Mouse (Mus musculus): ENCODE results near the gene Shc4. TPM values are rescaled to one million over a fixed set of nuclear protein-coding genes. Genes with fewer than 3 reads are reported as not detected.

The Shc4 gene
- total RNA-seq, 1 experiment, result 1.1 TPM

DNA sequence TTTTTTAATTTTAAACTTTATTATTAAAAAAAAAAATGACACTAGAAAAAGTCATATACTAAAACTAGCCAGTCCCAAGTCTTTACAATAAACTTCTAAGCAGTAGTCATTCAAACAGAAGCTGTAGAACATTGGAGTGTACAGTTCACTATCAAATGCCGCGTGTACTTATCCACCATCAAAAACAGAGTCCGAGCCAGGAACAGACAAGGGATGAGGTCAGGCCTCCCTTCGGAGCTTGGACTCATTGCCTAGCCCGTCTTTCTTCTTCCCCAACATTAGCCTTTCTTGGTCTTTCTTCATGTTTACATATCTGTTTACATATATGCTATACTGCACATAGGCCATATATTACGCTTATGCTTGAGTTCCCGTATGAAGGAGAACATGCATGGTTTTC is 108.5 kb downstream of the Shc4 start:
- Histone ChIP-seq H3K9me3 (ENCODE audit: control insufficient read depth, insufficient read depth, low read depth, low read length) (no peaks in the 10 kb centered on the region), H3K27ac (ENCODE audit: insufficient read depth, low read depth, low read length, poor library complexity, severe bottlenecking) (no peak overlapping the region), H3K4me3 (ENCODE audit: insufficient read depth in 1 of 2, low read depth in 1 of 2, low read length in 2 of 2, poor library complexity in 1 of 2, severe bottlenecking in 1 of 2) (no peak overlapping the region), H3K4me1 (ENCODE audit: control insufficient read depth in 2 of 2, insufficient read depth in 2 of 2, low read length in 2 of 2, poor library complexity in 1 of 2) (no peaks in the 10 kb centered on the region), H3K36me3 (ENCODE audit: control insufficient read depth, insufficient read depth, low read length, poor library complexity, severe bottlenecking) (peaks cover 51% of the 10 kb centered on the region), H3K9ac (ENCODE audit: insufficient read depth, low read depth, low read length, poor library complexity, severe bottlenecking) (no peak overlapping the region)
- no peak for DNase-seq (ENCODE audit: low read depth, low spot score)
- TF ChIP-seq MAFK (IDR thresholded peaks at IDR 0.05; ENCODE audit: insufficient read depth, low read depth, low read length), result no peak
- no peak for TF ChIP-seq ZC3H11A (IDR thresholded peaks at IDR 0.05; ENCODE audit: borderline replicate concordance, low read depth, low read length)
- no peak for TF ChIP-seq HCFC1 (IDR thresholded peaks at IDR 0.05; ENCODE audit: borderline replicate concordance, insufficient read depth, low read length)
- no peak for TF ChIP-seq CHD2 (IDR thresholded peaks at IDR 0.05; ENCODE audit: low read depth, low read length)
- TF ChIP-seq ZNF384 (IDR thresholded peaks at IDR 0.05; ENCODE audit: low read depth, low read length), result no peak
- in situ Hi-C loops (cut with MboI; ENCODE audit: low sequenced_read_pairs in 2 of 2, unreplicated experiment in 2 of 2), result no loop called here

DNA sequence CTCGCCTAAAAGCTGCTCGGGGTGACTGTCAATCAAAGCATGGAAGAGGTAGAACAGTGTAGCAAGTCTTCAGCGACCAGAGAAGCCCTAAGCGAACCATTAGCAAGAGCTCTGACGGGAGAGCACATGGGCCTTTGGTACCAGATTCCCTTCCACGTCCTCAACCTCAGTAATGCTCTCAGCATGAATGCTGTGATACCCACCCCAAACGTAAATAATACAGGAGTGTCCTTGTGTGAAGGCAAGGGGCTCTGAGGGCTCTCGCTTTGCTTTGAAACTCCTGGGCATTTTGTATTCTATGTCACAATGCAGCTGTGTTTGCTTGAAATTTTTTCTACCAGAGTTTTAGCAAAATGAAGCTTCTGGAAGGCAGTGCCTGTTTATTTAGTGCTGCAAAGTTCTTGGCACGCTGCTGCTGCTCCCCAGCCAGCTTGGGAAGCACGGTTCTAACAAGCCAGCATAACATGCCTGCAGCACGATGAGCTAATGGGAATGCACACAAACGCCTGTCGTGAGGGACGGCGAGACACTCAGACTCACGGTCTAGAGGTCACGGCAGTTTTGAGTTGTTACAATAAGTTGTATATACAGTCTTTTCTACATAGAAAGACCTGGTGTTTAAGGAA is 117.6 kb downstream of the Shc4 start:
- TF ChIP-seq ZNF384 (IDR thresholded peaks at IDR 0.05; ENCODE audit: low read depth, low read length) (no peak), HCFC1 (IDR thresholded peaks at IDR 0.05; ENCODE audit: borderline replicate concordance, insufficient read depth, low read length) (no peak), ZC3H11A (IDR thresholded peaks at IDR 0.05; ENCODE audit: borderline replicate concordance, low read depth, low read length) (no peak)
- Histone ChIP-seq H3K27ac (ENCODE audit: insufficient read depth, low read depth, low read length, poor library complexity, severe bottlenecking) (no peak overlapping the region), H3K9ac (ENCODE audit: insufficient read depth, low read depth, low read length, poor library complexity, severe bottlenecking) (no peak overlapping the region), H3K4me1 (ENCODE audit: control insufficient read depth in 2 of 2, insufficient read depth in 2 of 2, low read length in 2 of 2, poor library complexity in 1 of 2) (no peaks in the 10 kb centered on the region), H3K36me3 (ENCODE audit: control insufficient read depth, insufficient read depth, low read length, poor library complexity, severe bottlenecking) (peaks cover 36% of the 10 kb centered on the region), H3K4me3 (ENCODE audit: insufficient read depth in 1 of 2, low read depth in 1 of 2, low read length in 2 of 2, poor library complexity in 1 of 2, severe bottlenecking in 1 of 2) (no peak overlapping the region), H3K9me3 (ENCODE audit: control insufficient read depth, insufficient read depth, low read depth, low read length) (no peaks in the 10 kb centered on the region)
- DNase-seq (ENCODE audit: low read depth, low spot score), result no peak
- in situ Hi-C loops (cut with MboI; ENCODE audit: low sequenced_read_pairs in 2 of 2, unreplicated experiment in 2 of 2), result no loop called here

DNA sequence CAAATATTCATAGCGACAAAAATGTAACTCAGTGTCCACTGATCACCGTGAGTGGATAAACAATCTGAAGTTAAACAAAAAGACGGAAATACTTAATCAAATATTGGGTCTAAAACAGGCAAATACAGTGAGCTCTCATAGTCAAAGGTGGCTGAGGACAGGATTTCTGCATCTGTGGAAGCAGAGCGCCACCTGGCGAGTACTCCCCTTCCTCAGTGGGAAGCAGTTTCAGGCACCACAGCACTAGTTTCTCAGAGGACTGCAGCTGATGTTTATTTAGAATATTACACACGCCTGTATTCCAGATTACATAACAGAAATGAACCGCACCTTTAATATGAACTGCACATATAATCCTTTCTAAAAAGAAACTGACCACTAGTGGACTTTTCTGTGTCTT is 119.3 kb downstream of the Shc4 start:
- in situ Hi-C loops (cut with MboI; ENCODE audit: low sequenced_read_pairs in 2 of 2, unreplicated experiment in 2 of 2), result no loop called here
- Histone ChIP-seq H3K4me3 (ENCODE audit: insufficient read depth in 1 of 2, low read depth in 1 of 2, low read length in 2 of 2, poor library complexity in 1 of 2, severe bottlenecking in 1 of 2) (no peak overlapping the region), H3K9me3 (ENCODE audit: control insufficient read depth, insufficient read depth, low read depth, low read length) (no peaks in the 10 kb centered on the region), H3K36me3 (ENCODE audit: control insufficient read depth, insufficient read depth, low read length, poor library complexity, severe bottlenecking) (peaks cover 34% of the 10 kb centered on the region), H3K4me1 (ENCODE audit: control insufficient read depth in 2 of 2, insufficient read depth in 2 of 2, low read length in 2 of 2, poor library complexity in 1 of 2) (no peaks in the 10 kb centered on the region), H3K9ac (ENCODE audit: insufficient read depth, low read depth, low read length, poor library complexity, severe bottlenecking) (no peak overlapping the region), H3K27ac (ENCODE audit: insufficient read depth, low read depth, low read length, poor library complexity, severe bottlenecking) (no peak overlapping the region)
- DNase-seq (ENCODE audit: low read depth, low spot score), result peak; percentile 21
- TF ChIP-seq MAFK (IDR thresholded peaks at IDR 0.05; ENCODE audit: insufficient read depth, low read depth, low read length) (no peak), HCFC1 (IDR thresholded peaks at IDR 0.05; ENCODE audit: borderline replicate concordance, insufficient read depth, low read length) (no peak), ZC3H11A (IDR thresholded peaks at IDR 0.05; ENCODE audit: borderline replicate concordance, low read depth, low read length) (no peak; the same call in 1 of the 2 replicates), CHD2 (IDR thresholded peaks at IDR 0.05; ENCODE audit: low read depth, low read length) (no peak), ZNF384 (IDR thresholded peaks at IDR 0.05; ENCODE audit: low read depth, low read length) (no peak)

DNA sequence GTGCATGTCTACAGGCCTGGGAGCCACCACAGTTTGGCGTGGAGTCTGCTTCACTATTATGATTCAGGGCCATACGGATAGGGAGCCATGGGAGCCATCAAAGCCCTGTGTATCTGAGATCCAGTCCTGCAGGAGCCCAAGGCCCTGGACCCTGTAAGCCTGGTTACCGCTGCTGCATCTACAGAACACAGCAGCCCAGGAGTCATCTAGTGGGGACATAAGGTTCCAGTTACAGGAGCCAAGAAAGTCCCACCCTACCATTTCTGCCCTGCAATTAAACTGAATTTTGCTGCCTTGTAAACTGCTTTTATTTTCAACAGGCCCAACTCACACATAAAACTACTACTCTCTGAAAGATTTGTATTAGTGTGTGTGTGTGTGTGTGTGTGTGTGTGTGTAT is 121.0 kb downstream of the Shc4 start:
- no peak overlapping the region for H3K4me3 ChIP-seq (ENCODE audit: insufficient read depth in 1 of 2, low read depth in 1 of 2, low read length in 2 of 2, poor library complexity in 1 of 2, severe bottlenecking in 1 of 2)
- no peaks in the 10 kb centered on the region for H3K4me1 ChIP-seq (ENCODE audit: control insufficient read depth in 2 of 2, insufficient read depth in 2 of 2, low read length in 2 of 2, poor library complexity in 1 of 2)
- no peak overlapping the region for H3K27ac ChIP-seq (ENCODE audit: insufficient read depth, low read depth, low read length, poor library complexity, severe bottlenecking)
- no peak overlapping the region for H3K9ac ChIP-seq (ENCODE audit: insufficient read depth, low read depth, low read length, poor library complexity, severe bottlenecking)
- H3K9me3 ChIP-seq (ENCODE audit: control insufficient read depth, insufficient read depth, low read depth, low read length), result no peaks in the 10 kb centered on the region
- H3K36me3 ChIP-seq (ENCODE audit: control insufficient read depth, insufficient read depth, low read length, poor library complexity, severe bottlenecking), result peaks cover 31% of the 10 kb centered on the region
- TF ChIP-seq HCFC1 (IDR thresholded peaks at IDR 0.05; ENCODE audit: borderline replicate concordance, insufficient read depth, low read length), result no peak
- no peak for TF ChIP-seq MAFK (IDR thresholded peaks at IDR 0.05; ENCODE audit: insufficient read depth, low read depth, low read length)
- TF ChIP-seq ZC3H11A (IDR thresholded peaks at IDR 0.05; ENCODE audit: borderline replicate concordance, low read depth, low read length), result no peak
- no peak for TF ChIP-seq CHD2 (IDR thresholded peaks at IDR 0.05; ENCODE audit: low read depth, low read length)
- no peak for TF ChIP-seq ZNF384 (IDR thresholded peaks at IDR 0.05; ENCODE audit: low read depth, low read length)
- in situ Hi-C loops (cut with MboI; ENCODE audit: low sequenced_read_pairs in 2 of 2, unreplicated experiment in 2 of 2), result no loop called here
- DNase-seq (ENCODE audit: low read depth, low spot score), result no peak

DNA sequence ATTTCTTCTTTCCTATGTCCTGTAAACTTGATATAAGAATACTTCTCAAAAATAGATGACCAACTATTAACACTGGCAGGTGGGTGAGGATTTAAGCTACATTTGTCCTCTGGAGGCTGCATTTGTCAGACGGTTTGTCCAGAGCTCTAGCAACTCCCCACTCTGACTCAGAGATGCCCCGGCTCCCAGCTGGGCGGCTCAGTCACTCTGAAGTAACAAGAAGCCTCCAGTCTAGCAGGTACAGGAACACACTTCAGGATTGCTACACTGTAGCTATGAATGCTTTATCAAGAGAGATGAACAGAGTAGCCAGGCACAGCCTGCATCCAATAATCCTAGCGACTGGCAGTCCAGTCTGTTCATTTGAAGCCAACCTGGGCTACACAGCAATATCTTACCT is 125.0 kb downstream of the Shc4 start:
- Histone ChIP-seq H3K4me3 (ENCODE audit: insufficient read depth in 1 of 2, low read depth in 1 of 2, low read length in 2 of 2, poor library complexity in 1 of 2, severe bottlenecking in 1 of 2) (no peak overlapping the region), H3K9me3 (ENCODE audit: control insufficient read depth, insufficient read depth, low read depth, low read length) (no peaks in the 10 kb centered on the region), H3K4me1 (ENCODE audit: control insufficient read depth in 2 of 2, insufficient read depth in 2 of 2, low read length in 2 of 2, poor library complexity in 1 of 2) (no peaks in the 10 kb centered on the region), H3K36me3 (ENCODE audit: control insufficient read depth, insufficient read depth, low read length, poor library complexity, severe bottlenecking) (peaks cover 33% of the 10 kb centered on the region), H3K27ac (ENCODE audit: insufficient read depth, low read depth, low read length, poor library complexity, severe bottlenecking) (no peak overlapping the region), H3K9ac (ENCODE audit: insufficient read depth, low read depth, low read length, poor library complexity, severe bottlenecking) (no peak overlapping the region)
- TF ChIP-seq MAFK (IDR thresholded peaks at IDR 0.05; ENCODE audit: insufficient read depth, low read depth, low read length), result no peak
- no peak for TF ChIP-seq HCFC1 (IDR thresholded peaks at IDR 0.05; ENCODE audit: borderline replicate concordance, insufficient read depth, low read length)
- TF ChIP-seq ZC3H11A (IDR thresholded peaks at IDR 0.05; ENCODE audit: borderline replicate concordance, low read depth, low read length), result no peak
- no peak for TF ChIP-seq CHD2 (IDR thresholded peaks at IDR 0.05; ENCODE audit: low read depth, low read length)
- no peak for TF ChIP-seq ZNF384 (IDR thresholded peaks at IDR 0.05; ENCODE audit: low read depth, low read length)
- DNase-seq (ENCODE audit: low read depth, low spot score), result no peak
- in situ Hi-C loops (cut with MboI; ENCODE audit: low sequenced_read_pairs in 2 of 2, unreplicated experiment in 2 of 2), result no loop called here

Measured in ES-E14 (cell line).